Mouse (Mus musculus) layer of hippocampus, postnatal 36 days (tissue): ENCODE results near the gene Scd3. TPM values are rescaled to one million over a fixed set of nuclear protein-coding genes. Genes with fewer than 3 reads are reported as not detected.
A peak's percentile ranks its signal among the peaks of the same experiment; 100 is the strongest.
"Not testable (repeated sequence)": the region's sequence is repeated elsewhere in the genome, so short reads cannot be mapped to it uniquely, and the experiment has no call there.

Experiments used
- DNase-seq, 2 experiments: peaks; one replicate each; pipeline ENCODE4 v3.0.0; 2022
- total RNA-seq, 2 experiments: library from RNA; stranded (reverse); gene quantifications; 2 replicates each; pipeline ENCODE4 v1.2.3; 2021

The Scd3 gene
- total RNA-seq, 2 experiments from 2014 or later = 0.94 to 1.7 TPM

DNA sequence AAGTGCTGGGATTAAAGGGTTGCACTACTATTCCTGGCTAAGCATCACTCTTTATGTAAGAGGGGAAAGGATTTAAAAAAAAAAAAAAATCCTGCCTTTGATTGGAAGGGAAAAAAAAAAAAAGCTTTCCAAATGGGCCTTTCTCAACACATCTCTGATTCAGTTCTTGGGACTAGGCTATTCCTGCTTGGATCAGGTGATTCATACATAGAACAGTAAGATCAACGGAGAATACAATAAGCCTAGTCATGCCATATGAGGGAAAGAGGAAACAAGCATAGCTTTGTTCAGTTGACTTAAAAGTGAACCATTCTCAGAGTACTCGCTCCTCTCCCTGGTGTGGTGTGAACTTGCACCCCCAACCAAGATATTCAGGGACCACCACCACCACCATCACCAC, 35.8 kb downstream of the Scd3 start:
- DNase-seq = no peak

DNA sequence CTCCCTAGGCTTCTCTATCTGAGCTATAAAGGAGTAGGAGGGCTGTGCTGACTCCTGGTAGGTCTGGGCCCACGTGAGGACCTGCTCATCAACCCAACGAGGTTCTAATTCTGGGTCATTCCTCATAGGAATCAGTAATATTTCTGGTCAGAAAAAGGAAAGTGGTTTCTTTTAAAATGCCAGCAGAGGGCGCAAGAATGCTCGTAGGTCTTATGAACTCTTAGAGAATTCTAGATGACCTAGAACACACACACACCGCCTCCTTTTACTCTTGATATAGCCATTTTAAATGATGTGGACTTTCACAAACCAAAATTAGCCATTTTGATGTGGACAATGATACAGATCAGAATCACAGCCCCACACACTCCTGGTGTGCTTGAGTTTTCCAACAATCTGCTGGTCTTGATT, 42.7 kb downstream of the Scd3 start:
- DNase-seq = no peak

DNA sequence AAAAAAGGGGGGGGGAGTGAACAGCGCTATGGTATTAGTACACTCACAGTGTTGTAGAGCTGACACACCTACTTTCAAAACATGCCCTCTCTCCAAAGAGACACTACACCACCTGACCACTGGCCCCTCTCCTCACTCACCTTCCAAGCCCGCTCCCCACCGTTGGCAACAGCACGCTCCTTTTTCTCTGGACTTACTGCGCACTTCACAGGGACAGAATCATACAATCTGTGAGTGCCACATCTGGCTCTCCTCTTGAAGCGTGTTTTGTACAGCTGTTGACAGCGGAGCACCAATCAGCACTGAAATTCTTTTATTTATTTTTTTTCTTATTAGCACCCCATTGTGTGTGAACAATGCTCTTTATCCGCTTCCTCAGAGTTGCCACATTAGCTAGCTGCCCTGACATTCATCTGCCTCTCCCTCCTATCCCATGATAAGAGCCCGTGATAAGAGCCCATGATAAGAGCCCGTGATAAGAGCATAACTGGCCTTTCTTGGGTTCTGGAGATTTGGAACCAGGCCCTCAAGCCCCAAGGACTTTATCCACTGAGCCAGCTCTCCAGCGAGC, 43.4 kb downstream of the Scd3 start:
- DNase-seq = no peak

DNA sequence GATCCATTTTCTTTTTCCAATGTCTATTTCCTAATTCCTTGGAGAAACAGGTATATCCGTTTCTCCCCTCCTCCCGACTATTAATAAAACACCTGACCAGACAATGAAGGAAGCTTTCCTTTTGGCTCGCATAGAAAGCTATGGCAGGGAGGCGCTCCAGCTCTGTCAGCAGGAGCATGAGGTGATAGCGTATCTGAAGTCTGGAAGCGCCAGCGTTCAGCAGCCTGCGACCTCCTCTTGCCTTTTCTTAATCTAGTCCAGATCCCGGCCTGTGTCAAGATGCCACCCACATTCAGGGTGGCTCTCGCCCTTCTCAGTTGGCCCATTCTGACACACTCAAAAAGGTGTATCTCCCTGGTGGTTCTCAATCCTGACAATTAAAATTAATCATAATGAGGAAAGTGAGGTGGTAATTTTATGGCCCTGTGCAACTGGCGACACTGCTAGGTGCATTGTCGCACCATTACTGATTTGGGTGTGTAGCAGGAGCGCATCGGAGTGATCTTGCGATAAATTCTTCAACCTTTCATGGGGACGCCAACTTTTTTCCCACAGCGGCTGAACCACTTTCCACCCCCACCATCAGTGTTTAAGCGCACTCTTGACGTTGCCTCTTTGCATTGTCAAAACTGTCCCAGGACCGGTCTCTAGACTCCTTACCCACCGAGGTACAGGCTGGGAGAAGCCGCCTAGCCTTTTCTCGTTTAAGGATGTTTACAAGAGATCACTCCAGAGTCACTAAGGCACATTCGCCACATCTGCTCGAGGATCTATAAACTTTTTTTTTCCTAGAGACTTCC, 44.4 kb downstream of the Scd3 start:
- peak in 1 of 2 experiments; percentile 16 for DNase-seq

DNA sequence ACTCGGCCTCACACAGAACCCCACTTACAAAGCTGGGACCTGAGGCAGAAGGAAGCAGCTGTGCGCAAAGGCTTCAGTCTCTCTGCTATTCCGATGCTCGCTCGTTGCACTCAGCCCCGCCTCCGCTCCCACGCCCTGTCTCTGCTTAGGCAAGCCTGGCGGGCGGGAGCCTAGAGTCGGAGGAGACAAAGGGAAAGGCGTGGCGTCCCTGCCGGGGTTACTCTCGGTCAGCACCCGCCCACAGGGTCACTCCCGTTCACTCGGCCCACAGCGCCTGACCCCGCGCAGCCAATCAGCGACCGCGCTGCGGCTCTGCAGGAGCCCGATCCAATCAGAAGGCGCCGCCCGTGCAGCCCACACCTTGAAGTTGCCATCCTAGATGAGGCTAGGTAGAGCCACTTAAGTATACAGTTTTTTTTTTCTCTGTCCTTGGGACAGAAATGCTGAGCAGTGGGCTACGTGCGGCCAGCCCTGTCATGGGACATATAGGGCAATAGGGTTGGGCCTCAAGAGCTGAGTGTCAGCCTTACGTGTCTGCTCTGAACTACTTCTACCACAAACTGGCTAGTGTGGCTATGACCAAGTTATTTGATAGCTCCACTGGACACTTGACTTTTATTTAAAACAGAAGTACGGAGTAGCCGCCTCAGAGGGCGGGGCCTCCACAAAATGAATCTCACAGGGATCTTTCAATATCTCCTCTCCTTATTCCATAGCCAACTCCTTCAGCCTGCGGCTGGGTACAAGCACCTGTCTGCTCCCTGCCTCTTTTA, 45.2 kb downstream of the Scd3 start:
- peak; percentile 86 to 89 for DNase-seq

DNA sequence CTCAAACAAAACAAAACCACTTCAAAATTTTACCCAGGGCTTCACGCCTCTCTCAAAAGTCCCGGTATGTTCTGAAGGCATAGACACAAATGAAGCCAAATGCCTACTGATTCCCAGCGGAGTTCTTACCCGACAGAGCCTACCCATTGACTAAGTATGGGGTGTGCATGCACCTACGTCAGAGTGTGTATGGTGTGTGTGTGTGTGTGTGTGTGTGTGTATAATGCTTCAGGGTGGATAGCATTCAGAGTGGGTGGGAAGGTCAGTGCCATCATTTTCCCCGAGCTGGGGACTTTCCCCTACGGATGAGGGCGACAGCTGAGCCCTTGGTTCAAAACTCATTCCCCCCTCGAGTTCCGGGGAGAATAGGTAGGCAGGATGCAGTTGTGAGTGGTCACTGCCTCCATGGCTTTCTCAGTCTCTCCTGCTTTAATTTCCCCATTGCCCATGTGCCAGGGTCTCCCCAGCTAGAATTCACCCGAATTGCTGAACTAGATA, 45.8 kb downstream of the Scd3 start:
- DNase-seq = no peak

DNA sequence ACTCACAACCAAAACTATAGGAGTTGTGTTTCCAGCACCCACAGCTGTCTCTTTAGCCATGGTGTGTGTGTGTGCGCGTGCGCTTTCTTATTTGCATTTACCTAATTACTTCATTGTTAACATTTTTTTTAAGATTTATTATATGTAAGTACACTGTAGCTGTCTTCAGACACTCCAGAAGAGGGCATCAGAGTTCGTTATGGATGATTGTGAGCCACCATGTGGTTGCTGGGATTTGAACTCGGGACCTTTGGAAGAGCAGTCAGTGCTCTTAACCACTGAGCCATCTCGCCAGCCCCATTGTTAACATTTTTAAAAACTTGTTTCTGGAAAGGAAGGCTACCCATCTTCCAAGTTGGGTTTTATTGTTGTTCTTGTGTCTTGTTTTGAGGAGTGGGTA, 48.1 kb downstream of the Scd3 start:
- DNase-seq = not testable (repeated sequence)

DNA sequence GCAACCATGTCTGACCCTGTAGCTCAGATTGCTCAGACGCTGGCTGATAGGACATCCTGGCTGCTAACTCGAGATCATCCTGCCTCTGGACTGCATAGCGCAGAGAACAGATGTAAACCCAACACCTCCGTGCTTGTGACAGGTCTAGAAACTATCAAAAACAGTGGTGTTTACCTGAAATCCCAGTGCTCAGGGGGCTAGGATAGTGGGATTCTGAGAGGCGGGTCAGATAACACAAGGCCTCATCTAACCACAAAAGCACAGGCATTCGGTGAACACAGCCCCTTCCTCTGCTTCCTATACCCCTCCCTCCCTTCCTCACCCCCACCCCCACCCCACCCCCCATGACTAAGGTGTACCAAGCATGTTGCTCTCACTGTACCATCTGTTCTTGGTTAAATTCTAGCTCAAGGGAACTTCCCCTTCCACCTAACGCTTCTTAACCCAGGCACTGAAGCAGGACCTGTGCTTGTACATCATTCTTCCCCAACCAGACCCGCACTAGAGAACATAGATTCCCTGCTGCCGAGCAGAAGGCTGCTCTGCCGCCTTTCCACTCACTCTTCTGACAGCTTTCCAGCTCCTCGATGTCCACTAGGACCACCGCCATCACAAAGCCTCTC, 49.0 kb downstream of the Scd3 start:
- DNase-seq = no peak

DNA sequence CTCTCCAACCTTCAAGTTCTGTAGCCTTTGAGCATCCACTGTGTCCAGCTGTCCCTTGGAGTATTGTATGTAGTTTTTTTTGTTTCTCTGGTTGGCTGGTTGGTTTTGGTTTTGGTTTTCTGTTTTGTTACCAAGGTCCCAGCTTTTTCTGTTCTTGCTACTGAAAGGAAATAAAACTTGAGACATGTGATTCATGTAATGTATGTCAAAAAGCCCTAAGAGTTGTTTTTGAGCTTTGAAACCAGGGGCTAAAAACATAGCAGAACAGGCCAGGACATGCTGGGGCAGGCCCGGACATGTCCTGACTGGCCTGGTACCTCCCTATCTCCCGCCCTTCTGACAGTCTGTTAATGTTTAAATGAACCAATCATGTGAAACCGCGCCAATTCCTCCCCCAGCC, 51.0 kb downstream of the Scd3 start:
- DNase-seq = not testable (repeated sequence)

DNA sequence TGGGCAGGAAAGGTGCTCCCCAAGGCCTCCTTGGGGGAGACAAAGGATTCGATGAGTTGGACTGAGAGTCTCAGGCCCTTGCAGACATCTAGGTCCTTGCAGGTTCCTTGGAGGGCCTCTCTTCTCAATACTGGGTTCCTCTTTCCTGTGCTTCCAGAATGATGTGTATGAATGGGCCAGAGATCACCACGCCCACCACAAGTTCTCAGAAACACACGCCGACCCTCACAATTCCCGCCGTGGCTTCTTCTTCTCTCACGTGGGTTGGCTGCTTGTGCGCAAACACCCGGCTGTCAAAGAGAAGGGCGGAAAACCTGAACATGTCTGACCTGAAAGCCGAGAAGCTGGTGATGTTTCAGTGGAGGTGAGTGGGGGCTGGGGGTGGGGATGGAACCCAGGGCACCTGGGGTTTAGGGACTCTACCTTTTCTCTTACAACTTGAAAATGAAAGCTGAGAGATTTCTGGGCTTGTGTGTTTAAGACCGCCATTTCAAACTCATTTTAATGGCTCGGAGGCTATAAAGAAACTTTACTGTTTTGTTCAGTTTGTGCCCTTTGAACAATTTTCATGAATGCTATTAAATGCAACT, 54.4 kb downstream of the Scd3 start:
- no peak for DNase-seq

DNA sequence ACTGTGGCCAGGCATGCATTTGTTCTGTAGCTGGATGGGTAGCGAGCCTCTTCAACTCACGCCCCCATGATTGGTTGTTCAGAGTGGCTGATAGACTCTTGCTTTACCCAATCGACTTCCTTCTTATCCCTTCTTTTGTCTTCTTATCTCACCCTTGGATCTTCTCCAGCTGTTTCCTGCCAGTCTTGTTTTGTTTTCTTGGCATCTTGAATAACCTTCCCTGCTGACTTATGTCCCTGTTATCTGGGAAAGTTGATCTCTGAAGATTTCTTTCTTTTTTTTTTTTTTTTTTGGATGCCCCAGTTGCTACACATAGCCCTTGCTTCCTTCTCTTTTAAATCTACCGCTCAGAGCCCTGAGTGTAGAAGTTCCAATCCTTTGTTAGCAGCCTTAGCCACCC, 56.4 kb downstream of the Scd3 start:
- no peak for DNase-seq

DNA sequence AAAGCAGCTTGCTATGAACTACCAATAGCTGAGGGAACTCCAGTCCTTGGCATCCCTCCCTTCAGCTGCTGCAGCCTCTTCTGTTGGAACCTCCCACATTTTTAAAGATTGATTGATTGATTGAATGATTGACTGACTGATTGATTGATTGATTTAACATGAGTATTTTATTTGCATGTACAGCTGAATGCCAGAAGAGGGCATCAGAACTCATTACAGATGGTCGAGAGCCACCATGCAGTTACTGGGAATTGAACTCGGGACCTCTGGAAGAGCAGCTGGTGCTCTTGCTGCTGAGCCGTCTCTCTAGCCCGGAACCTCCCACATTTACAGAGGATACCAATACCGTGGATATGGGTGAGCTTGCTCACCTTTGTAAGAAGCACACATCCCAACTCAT, 57.4 kb downstream of the Scd3 start:
- DNase-seq = no peak

DNA sequence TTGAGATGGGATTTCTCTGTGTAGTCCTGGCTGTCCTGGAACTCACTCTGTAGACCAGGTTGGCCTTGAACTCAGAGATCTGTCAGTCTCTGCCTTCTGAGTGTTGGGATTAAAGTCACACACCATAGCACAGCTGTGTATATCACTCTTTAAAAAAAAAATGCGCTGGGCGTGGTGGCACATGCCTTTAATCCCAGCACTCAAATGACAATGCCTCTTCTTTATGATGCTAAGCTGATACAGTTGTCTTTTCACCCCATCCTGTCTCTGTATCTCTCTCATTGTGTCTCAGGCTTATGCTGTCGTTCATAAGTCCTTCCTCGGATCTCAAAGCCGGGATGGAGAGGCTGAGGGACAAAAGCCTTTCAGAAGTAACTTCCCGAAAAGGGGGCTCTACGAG, 58.7 kb downstream of the Scd3 start:
- no peak for DNase-seq

DNA sequence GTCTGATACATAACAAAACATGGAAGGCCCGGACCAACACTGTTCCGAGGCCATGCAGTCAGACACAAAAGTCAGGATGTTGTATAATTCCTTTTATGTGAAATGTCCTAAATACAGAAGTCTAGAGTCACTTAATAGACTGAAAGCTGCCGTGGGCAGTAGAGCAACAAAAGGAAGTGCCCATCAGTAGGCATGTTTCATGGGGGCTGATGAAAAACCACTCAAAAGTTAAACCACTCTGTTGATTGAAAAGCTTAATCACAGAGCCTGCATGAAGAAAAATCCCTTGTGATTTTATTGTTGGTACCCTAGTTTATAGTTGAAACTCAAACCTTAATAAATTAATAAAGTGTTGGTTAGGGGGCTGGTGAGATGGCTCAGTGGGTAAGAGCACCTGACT, 60.5 kb downstream of the Scd3 start:
- no peak for DNase-seq

DNA sequence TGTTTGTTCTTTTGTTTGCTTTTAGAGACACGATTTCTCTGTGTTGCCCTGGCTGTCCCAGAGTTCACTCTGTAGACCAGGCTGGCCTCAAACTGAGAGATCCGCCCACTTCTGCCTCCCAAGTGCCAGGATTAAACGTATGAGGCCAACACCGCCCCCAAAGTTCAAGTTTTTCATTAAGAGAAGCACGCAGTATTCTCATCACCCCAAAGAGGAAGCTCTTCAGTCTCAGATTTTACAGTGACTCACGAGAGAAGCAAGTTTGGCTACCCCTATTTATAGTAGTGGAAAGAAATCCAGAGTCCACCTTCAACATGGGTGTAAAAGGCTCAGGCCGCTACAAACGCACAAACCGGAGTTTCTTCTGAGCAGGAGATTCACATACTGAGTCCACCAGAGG, 61.2 kb downstream of the Scd3 start:
- DNase-seq = no peak

DNA sequence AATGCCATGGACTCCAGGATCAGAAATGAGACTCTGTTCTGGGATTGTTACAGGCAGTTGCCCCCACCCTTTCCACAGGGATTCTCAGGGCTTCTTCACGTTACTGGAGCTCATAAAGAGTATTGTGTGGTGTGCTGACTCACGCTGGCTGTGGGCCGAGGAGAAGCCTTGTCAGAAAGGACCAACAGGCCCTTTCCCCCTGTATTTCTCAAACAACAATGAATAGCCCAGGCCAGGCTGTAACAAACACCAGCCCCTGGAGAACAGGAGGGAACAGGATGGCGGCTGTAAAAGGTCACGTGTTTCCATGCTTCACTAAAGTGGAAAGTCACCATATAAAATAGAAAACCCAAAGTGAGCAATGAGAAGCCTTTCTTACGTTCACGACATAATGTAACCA, 62.2 kb downstream of the Scd3 start:
- no peak for DNase-seq

DNA sequence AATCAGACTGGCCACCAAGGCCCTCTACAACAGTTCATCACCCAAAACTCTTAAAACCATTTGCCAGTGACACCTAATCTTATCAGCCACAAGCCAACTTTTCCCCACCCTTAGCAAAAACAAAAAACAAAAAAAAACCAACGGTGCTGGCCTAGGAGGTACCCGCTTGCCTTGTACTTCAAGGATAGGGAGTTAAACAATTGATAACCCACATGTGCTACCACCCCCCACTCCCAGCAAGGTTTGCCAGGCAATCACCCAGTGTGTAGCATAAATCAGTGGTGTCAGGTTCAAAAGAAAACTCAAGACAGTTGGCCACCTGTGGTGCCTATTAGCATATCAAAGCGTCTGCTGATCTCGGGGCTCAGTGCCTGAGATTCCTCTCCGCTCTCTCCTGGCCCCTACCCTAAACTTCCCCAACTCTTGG, 62.9 kb downstream of the Scd3 start:
- DNase-seq = no peak

DNA sequence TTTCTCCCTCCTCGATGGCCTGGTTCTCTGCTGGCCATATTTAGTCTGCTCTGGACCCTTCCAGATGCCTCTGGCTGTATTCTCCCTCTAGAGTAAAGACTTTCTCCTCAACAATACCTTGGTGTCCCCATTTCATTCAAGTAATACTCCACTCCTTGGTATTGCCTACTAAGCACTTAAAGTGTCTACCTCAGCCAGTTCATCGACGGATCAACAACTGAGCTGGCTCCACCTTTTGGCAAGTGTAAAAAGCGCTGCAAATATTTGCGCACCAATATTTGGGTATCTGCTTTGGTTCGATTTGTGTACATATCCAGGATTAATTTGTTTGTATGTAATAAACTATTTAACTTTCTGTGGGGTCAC, 63.4 kb downstream of the Scd3 start:
- DNase-seq = no peak

DNA sequence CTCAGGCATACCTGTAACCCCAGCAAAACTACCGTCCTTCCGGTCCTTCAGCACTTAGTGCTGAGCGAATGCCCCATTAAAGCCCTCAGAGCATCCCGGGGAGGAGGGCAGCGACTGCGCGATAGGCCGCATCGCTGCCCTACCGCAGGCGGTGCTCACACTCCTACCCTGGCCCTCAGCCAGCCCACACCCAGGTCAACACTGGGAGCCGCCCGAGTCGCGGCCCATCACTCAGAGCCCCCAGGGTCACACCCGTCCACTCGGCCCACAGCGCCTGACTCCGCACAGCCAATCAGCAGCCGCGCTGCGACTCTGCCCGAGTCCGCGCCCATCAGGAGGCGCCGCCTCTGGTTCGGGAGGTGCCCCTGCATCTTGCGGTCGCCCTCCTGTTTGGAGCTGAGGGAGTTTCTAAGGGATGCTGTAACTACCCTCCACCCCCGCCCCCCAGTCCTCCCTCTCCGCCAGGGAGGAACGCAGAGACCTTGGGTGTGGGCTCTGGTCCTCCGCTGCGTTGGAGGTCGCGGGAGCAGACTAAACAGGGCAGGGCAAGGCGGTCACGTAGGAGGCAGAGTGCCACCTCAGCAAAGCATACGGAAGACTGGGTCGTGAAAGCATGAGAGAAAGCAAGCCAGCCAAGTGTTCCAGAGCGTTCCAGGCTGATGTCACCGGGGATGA, 63.9 kb downstream of the Scd3 start:
- peak; percentile 89 for DNase-seq

DNA sequence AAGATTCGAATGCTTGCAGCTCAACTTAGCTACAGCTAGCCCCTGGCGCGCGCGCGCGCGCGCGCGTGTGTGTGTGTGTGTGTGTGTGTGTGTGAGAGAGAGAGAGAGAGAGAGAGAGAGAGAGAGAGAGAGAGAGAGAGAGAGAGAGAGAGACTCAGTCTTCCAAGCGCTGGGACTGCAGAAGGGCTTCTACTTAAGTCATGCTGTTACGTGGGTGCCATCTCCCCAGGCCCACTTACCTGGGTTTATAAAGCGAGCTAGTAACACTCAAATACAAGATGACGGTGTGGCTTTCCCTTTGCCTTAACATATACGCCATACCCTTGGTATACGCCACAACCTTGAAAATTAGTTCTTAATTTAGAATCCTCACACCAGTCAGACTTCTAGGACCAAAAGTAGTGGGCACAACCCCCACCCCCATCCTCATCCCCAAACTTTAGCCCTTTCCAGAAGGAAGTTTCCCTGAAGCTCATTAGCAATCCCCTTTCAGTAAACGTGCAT, 64.5 kb downstream of the Scd3 start:
- no peak for DNase-seq

DNA sequence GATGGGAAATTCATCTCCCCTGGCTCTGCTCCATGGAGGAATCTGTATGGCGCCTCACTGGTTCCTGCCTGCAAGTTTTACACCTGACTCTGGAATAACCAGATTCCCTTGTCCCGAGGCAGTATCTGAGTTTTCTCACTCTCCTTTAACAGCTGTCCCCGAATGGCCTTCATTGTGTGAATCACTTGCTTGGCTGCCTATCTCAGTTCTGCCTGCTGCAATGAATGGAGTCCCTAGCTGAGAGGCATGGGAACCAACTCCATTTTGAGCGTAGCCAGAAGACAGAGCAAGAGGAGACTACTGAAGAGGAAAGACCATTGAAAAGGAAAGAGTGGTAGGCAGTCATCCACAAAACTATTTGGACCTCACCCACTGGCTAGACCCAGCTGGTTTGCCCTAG, 70.6 kb downstream of the Scd3 start:
- no peak for DNase-seq

DNA sequence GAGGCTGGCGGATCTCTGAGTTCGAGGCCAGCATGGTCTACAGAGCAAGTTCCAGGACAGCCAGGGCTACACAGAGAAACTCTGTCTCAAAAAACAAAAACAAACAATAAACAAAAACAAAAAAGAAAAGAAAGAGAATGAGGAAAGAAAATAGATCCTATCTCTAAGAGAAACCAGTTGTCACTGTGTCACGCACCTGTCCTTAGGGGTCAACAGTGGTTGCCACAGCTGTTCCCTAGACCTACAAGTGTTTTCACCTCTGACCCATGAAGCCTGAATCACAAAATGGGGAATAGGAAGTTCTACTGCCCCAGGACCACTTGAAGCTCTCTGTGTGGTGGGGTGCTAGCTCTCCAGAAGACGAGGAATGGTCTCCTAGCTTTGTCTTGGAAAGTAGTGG, 71.4 kb downstream of the Scd3 start:
- DNase-seq = no peak
